Mouse (Mus musculus) thymus, adult 2 months (tissue): ENCODE measurements around the gene Abhd16b.

ENCODE experiments used
- CTCF ChIP-seq: fragments of 200-500 bp; IDR thresholded peaks from 2 replicates; pipeline ENCODE4 v1.5.1; 2012; ENCODE audit warnings: mild to moderate bottlenecking, control low read depth, low read length, moderate library complexity, borderline replicate concordance; ENCODE audit not compliant: control insufficient read depth, poor library complexity, insufficient read depth; ENCODE audit errors: extremely low read depth
- POLR2A ChIP-seq: fragments of 200-500 bp; IDR thresholded peaks from 2 replicates; pipeline ENCODE4 v1.6.1; 2012; ENCODE audit warnings: mild to moderate bottlenecking, low read length, control low read depth, moderate library complexity; ENCODE audit not compliant: control insufficient read depth, poor library complexity, insufficient read depth; ENCODE audit errors: extremely low read depth

GRCm38 (mm10) chr2:181525526-181525925, 32.5 kb downstream of the Abhd16b start:
- TF ChIP-seq CTCF = no peak
- TF ChIP-seq POLR2A = no peak
